Mouse (Mus musculus): Measurements from ENCODE around the gene Gpatch11. TPM values are rescaled to one million over a fixed set of nuclear protein-coding genes. Genes with fewer than 3 reads are reported as not detected.
"Not testable (repeated sequence)": the region's sequence is repeated elsewhere in the genome, so short reads cannot be mapped to it uniquely, and the experiment has no call there.

Gpatch11 gene
- polyA plus RNA-seq (2014; fragmentation: Nextera tagmentation; extraction: Ambion mirVana): 54.1 and 56.5 TPM in 2 replicates

- ATAC-seq (ENCODE audit: low read depth): peak; percentile 99
- H3K4me3 ChIP-seq (ENCODE audit: low read depth, low read length): peak within 1 kb of the TSS; percentile 81
- peaks cover 16% of the 10 kb centered on the region for H3K36me3 ChIP-seq (ENCODE audit: control insufficient read depth, insufficient read depth, low read length)
- no peaks in the 10 kb centered on the region for H3K9me3 ChIP-seq (ENCODE audit: control insufficient read depth, low read length)
- peak within 1 kb of the TSS; percentile 81 for H3K4me2 ChIP-seq (ENCODE audit: low read depth, low read length)
- H3K4me1 ChIP-seq (ENCODE audit: control insufficient read depth, insufficient read depth, low read length): peaks cover 5% of the 10 kb centered on the region; the same call in 1 of the 2 replicates
- H3K9ac ChIP-seq (replicated peaks; ENCODE audit: low read depth, low read length): peak within 1 kb of the TSS; percentile 89
- peak within 1 kb of the TSS; percentile 79 for H3K27ac ChIP-seq (ENCODE audit: low read depth, low read length)
- H3K27me3 ChIP-seq (ENCODE audit: control insufficient read depth, insufficient read depth, low read length): no peaks in the 10 kb centered on the region
- WGBS: under 1% methylated on average over 79 of the region's 81 CpGs
Observed at GRCm38 (mm10) chr17:78834856-78835835, at the start of gene Gpatch11, which contains the start of gene Heatr5b. Gene Gpatch11 (plus strand): TSS chr17:78835567. Gene Heatr5b (minus strand): TSS chr17:78835364.

DNA sequence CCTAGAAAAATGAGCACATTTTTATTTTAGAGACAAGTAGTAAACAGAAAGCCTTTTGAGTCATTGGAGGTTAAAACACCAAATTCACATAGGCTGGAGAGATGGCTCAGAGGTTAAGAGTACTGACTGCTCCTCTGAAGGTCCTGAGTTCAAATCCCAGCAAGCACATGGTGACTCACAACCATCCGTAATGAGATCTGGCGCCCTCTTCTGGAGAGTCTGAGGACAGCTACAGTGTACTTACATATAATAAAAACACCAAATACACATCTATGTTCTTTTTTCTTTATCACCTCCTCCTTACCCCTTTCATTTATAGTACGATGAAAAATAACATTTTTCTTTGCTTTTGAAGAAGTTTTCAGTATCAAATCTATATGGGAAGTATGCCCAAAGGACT, 47.1 kb upstream of the Gpatch11 start:
- H3K4me2 ChIP-seq (ENCODE audit: low read depth, low read length); ATAC-seq (ENCODE audit: low read depth); H3K4me1 ChIP-seq (ENCODE audit: control insufficient read depth, insufficient read depth, low read length); H3K27me3 ChIP-seq (ENCODE audit: control insufficient read depth, insufficient read depth, low read length); H3K9ac ChIP-seq (replicated peaks; ENCODE audit: low read depth, low read length); H3K9me3 ChIP-seq (ENCODE audit: control insufficient read depth, low read length); H3K27ac ChIP-seq (ENCODE audit: low read depth, low read length); H3K4me3 ChIP-seq (ENCODE audit: low read depth, low read length): not testable (repeated sequence)
- WGBS: 78% methylated on average over 3 of the region's 3 CpGs
- H3K36me3 ChIP-seq (ENCODE audit: control insufficient read depth, insufficient read depth, low read length): peaks cover 19% of the 10 kb centered on the region; the same call in 1 of the 2 replicates

GRCm38 (mm10) chr17:78791068-78791689, 44.2 kb upstream of the Gpatch11 start:
- ATAC-seq (ENCODE audit: low read depth): no peak
- H3K4me2 ChIP-seq (ENCODE audit: low read depth, low read length): no peak overlapping the region
- no peaks in the 10 kb centered on the region for H3K27me3 ChIP-seq (ENCODE audit: control insufficient read depth, insufficient read depth, low read length)
- H3K4me1 ChIP-seq (ENCODE audit: control insufficient read depth, insufficient read depth, low read length): no peaks in the 10 kb centered on the region
- no peak overlapping the region for H3K4me3 ChIP-seq (ENCODE audit: low read depth, low read length)
- 77% methylated on average over 7 of the region's 7 CpGs for WGBS
- H3K27ac ChIP-seq (ENCODE audit: low read depth, low read length): no peak overlapping the region
- H3K36me3 ChIP-seq (ENCODE audit: control insufficient read depth, insufficient read depth, low read length): peaks cover 32% of the 10 kb centered on the region
- no peaks in the 10 kb centered on the region for H3K9me3 ChIP-seq (ENCODE audit: control insufficient read depth, low read length)
- H3K9ac ChIP-seq (replicated peaks; ENCODE audit: low read depth, low read length): no peak overlapping the region

DNA sequence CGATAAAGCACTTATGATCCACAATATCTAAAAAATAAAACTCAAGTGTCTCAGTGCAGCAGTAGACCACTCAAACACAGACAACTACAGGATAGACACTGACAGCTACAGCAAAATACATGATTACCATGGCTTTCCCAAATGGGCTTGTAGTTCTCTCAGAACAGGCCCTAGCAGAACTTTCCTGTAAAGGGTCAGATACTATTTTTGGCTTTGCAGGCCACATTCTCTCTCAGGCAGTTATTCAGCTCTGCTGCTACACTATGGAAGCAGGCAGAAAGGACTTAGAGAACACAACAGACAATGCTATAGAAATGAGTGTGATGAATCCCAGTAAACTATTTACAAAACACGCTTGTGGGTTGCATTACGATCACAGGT, 43.7 kb upstream of the Gpatch11 start:
- no peaks in the 10 kb centered on the region for H3K9me3 ChIP-seq (ENCODE audit: control insufficient read depth, low read length)
- no peaks in the 10 kb centered on the region for H3K27me3 ChIP-seq (ENCODE audit: control insufficient read depth, insufficient read depth, low read length)
- no peak overlapping the region for H3K9ac ChIP-seq (replicated peaks; ENCODE audit: low read depth, low read length)
- no peak for ATAC-seq (ENCODE audit: low read depth)
- H3K4me1 ChIP-seq (ENCODE audit: control insufficient read depth, insufficient read depth, low read length): no peaks in the 10 kb centered on the region
- H3K4me2 ChIP-seq (ENCODE audit: low read depth, low read length): no peak overlapping the region
- peaks cover 33% of the 10 kb centered on the region for H3K36me3 ChIP-seq (ENCODE audit: control insufficient read depth, insufficient read depth, low read length)
- no peak overlapping the region for H3K27ac ChIP-seq (ENCODE audit: low read depth, low read length)
- WGBS: 95% methylated on average over 3 of the region's 3 CpGs
- H3K4me3 ChIP-seq (ENCODE audit: low read depth, low read length): no peak overlapping the region

DNA sequence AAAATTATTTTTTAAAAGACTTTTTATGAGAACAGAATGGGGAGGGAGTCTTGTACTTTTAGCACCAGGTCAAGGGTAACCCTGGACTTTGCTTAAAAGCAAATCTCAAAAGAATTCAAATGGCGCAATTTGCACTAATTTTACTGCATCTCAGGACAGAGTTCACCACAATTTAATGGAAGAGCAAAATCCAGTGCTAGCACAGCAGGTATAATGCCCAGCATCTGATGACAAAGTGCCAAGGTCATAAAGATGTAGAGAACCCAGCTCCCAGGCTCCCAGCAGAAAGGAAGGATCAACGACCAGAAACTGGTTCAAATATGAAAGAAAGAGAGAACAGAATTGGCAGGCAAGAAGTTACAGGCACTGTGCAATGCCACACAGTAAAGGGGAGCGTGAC, 43.2 kb upstream of the Gpatch11 start:
- H3K27ac ChIP-seq (ENCODE audit: low read depth, low read length): no peak overlapping the region
- 93% methylated on average over 3 of the region's 3 CpGs for WGBS
- no peaks in the 10 kb centered on the region for H3K9me3 ChIP-seq (ENCODE audit: control insufficient read depth, low read length)
- H3K4me1 ChIP-seq (ENCODE audit: control insufficient read depth, insufficient read depth, low read length): no peaks in the 10 kb centered on the region
- no peak overlapping the region for H3K4me3 ChIP-seq (ENCODE audit: low read depth, low read length)
- H3K36me3 ChIP-seq (ENCODE audit: control insufficient read depth, insufficient read depth, low read length): peaks cover 36% of the 10 kb centered on the region
- no peak overlapping the region for H3K9ac ChIP-seq (replicated peaks; ENCODE audit: low read depth, low read length)
- no peak overlapping the region for H3K4me2 ChIP-seq (ENCODE audit: low read depth, low read length)
- no peaks in the 10 kb centered on the region for H3K27me3 ChIP-seq (ENCODE audit: control insufficient read depth, insufficient read depth, low read length)
- ATAC-seq (ENCODE audit: low read depth): no peak

DNA sequence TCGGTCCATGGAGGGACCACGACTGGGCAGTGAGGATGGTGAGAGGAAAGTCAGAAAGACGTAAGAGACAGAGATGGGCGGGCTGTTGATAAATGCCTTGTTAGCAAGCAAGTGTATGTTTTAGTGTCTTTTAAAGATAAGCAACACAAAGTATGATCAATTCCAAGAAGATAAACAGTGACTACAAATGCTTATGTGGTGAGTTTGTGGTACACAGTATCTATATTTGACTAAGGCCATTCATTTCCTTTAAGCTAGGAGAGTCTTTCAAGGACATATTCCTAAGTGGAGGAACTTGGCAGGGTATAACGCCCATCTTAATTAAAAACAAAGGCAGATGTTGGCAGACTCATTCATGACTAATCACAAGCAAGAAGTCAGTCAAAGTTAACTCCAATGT, 41.0 kb upstream of the Gpatch11 start:
- H3K4me2 ChIP-seq (ENCODE audit: low read depth, low read length): no peak overlapping the region
- H3K4me1 ChIP-seq (ENCODE audit: control insufficient read depth, insufficient read depth, low read length): no peaks in the 10 kb centered on the region
- no peak overlapping the region for H3K4me3 ChIP-seq (ENCODE audit: low read depth, low read length)
- no peaks in the 10 kb centered on the region for H3K9me3 ChIP-seq (ENCODE audit: control insufficient read depth, low read length)
- H3K36me3 ChIP-seq (ENCODE audit: control insufficient read depth, insufficient read depth, low read length): peaks cover 50% of the 10 kb centered on the region
- ATAC-seq (ENCODE audit: low read depth): no peak
- no peak overlapping the region for H3K9ac ChIP-seq (replicated peaks; ENCODE audit: low read depth, low read length)
- 89% methylated on average over 5 of the region's 5 CpGs for WGBS
- H3K27me3 ChIP-seq (ENCODE audit: control insufficient read depth, insufficient read depth, low read length): no peaks in the 10 kb centered on the region
- no peak overlapping the region for H3K27ac ChIP-seq (ENCODE audit: low read depth, low read length)

DNA sequence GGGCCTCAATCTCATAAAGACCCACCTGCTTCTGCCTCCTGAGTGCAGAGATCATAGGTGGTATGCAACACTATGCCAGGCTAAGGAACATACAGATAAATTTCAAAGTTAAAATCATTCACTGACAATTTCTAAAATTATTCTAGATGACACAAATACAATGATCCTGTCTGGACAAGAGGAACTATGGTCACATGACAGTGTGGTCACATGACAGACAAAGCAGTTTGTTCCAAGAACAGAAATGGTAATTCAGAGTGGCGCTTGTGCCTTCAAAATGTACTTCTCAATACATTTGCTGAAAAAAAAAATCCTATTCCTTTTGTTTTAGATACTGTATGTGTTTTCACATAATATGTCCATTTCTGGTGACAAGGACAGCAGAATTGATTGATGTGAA, 38.1 kb upstream of the Gpatch11 start:
- Histone ChIP-seq H3K27me3 (ENCODE audit: control insufficient read depth, insufficient read depth, low read length) (no peaks in the 10 kb centered on the region), H3K27ac (ENCODE audit: low read depth, low read length) (no peak overlapping the region), H3K9me3 (ENCODE audit: control insufficient read depth, low read length) (no peaks in the 10 kb centered on the region), H3K9ac (replicated peaks; ENCODE audit: low read depth, low read length) (no peak overlapping the region), H3K4me3 (ENCODE audit: low read depth, low read length) (no peak overlapping the region), H3K4me2 (ENCODE audit: low read depth, low read length) (no peak overlapping the region), H3K4me1 (ENCODE audit: control insufficient read depth, insufficient read depth, low read length) (no peaks in the 10 kb centered on the region), H3K36me3 (ENCODE audit: control insufficient read depth, insufficient read depth, low read length) (peaks cover 56% of the 10 kb centered on the region)
- WGBS: 96% methylated on average over 1 of the region's 1 CpGs
- no peak for ATAC-seq (ENCODE audit: low read depth)

DNA sequence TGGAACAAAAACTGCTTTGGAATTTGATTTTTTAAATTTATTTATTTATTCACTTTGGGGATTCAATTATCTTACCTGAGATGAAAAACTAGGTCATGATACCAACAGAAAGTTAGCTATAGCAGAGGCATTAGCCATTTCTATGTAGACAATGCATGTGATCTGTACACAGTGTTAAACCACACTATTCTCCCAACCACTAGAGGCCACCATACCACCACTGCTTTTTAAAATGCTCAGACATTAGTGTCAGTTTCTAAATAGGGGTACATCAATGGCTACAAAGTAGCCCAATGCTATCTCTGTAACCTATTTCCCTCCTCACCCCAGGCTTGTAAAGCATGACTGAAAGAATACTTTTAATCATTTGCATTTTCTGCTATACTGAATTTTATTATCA, 26.3 kb upstream of the Gpatch11 start:
- H3K4me1 ChIP-seq (ENCODE audit: control insufficient read depth, insufficient read depth, low read length): no peaks in the 10 kb centered on the region
- ATAC-seq (ENCODE audit: low read depth): no peak

DNA sequence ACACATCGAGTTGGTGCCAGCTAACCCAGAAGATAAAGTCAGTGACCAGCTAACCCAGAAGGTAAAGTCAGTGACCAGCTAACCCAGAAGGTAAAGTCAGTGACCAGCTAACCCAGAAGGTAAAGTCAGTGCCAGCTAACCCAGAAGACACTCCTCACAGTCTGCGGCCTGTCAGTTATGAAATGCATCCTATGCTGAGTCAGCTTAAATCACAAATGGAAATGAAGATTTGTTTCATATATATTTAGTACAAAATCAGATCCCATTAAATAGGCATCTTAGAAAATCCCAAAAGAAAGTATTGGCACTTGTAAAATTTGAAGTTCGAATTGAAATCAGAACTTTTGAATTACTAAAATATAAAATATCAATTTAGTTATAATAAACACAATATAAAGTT, 25.8 kb upstream of the Gpatch11 start:
- Histone ChIP-seq H3K36me3 (ENCODE audit: control insufficient read depth, insufficient read depth, low read length) (peaks cover 36% of the 10 kb centered on the region), H3K4me2 (ENCODE audit: low read depth, low read length) (no peak overlapping the region), H3K9ac (replicated peaks; ENCODE audit: low read depth, low read length) (no peak overlapping the region), H3K4me1 (ENCODE audit: control insufficient read depth, insufficient read depth, low read length) (no peaks in the 10 kb centered on the region), H3K27me3 (ENCODE audit: control insufficient read depth, insufficient read depth, low read length) (no peaks in the 10 kb centered on the region), H3K4me3 (ENCODE audit: low read depth, low read length) (no peak overlapping the region), H3K9me3 (ENCODE audit: control insufficient read depth, low read length) (no peaks in the 10 kb centered on the region), H3K27ac (ENCODE audit: low read depth, low read length) (no peak overlapping the region)
- no peak for ATAC-seq (ENCODE audit: low read depth)
- 93% methylated on average over 3 of the region's 3 CpGs for WGBS

More for the DNA sequence above, 26.3 kb upstream of the Gpatch11 start:
- Histone ChIP-seq H3K36me3 (ENCODE audit: control insufficient read depth, insufficient read depth, low read length) (peaks cover 36% of the 10 kb centered on the region), H3K4me2 (ENCODE audit: low read depth, low read length) (no peak overlapping the region), H3K9me3 (ENCODE audit: control insufficient read depth, low read length) (no peaks in the 10 kb centered on the region), H3K27me3 (ENCODE audit: control insufficient read depth, insufficient read depth, low read length) (no peaks in the 10 kb centered on the region), H3K9ac (replicated peaks; ENCODE audit: low read depth, low read length) (no peak overlapping the region), H3K4me3 (ENCODE audit: low read depth, low read length) (no peak overlapping the region), H3K27ac (ENCODE audit: low read depth, low read length) (no peak overlapping the region)
